In genomic region chr17:15053183-15053828, GRCm38 (mm10) we compare ENCODE assay signal across 14 mouse cellular contexts. TPM values are rescaled to one million over a fixed set of nuclear protein-coding genes. Genes with fewer than 3 reads are reported as not detected.
DNase-seq lines count a peak whose midpoint lies in the region; ATAC-seq and TF ChIP-seq lines count a peak whose summit lies in the region.
"Not testable (repeated sequence)": the region's sequence is repeated elsewhere in the genome, so short reads cannot be mapped to it uniquely, and the experiment has no call there.
"Had no signal": no experiment of that assay in that cellular context is flagged by ENCODE, and none has a peak within 500 bp of the region (broad histone marks: within the 10 kb centered on the region; RNA-seq: fewer than 3 reads in every experiment).

No protein-coding gene starts in this region.

- H3K27me3 ChIP-seq in liver, embryonic 12.5 days (replicated peaks); liver, postnatal 0 days (ENCODE audit: insufficient read depth, low read length): not testable (repeated sequence)

- not testable (repeated sequence) for TF ChIP-seq EP300 in liver, postnatal 0 days (IDR thresholded peaks at IDR 0.05; ENCODE audit: low read depth)

- not testable (repeated sequence) for DNase-seq in liver, postnatal 0 days
- DNase-seq in testis, postnatal 10 days (ENCODE audit: low spot score): peak; percentile 23

- not testable (repeated sequence) for H3K9ac ChIP-seq in liver, embryonic 12.5 days; liver, postnatal 0 days (replicated peaks)

- H3K4me1 ChIP-seq in liver, embryonic 12.5 days; liver, postnatal 0 days (ENCODE audit: insufficient read depth): not testable (repeated sequence)

- not testable (repeated sequence) for TF ChIP-seq CTCF in liver, postnatal 0 days (IDR thresholded peaks at IDR 0.05; ENCODE audit: low read depth)

- not testable (repeated sequence) for H3K4me3 ChIP-seq in liver, embryonic 12.5 days; liver, postnatal 0 days (ENCODE audit: low read depth, low read length); macrophage (ENCODE audit: inconsistent target)

- WGBS in liver, embryonic 12.5 days (ENCODE audit: insufficient replicate concordance): 95% methylated on average over 6 of the region's 8 CpGs
- WGBS in liver, postnatal 0 days (ENCODE audit: insufficient replicate concordance): 87% methylated on average over 5 of the region's 8 CpGs
- 60% methylated on average over 1 of the region's 8 CpGs for WGBS in macrophage (ENCODE audit: missing documents)

- not testable (repeated sequence) for H3K79me2 ChIP-seq in macrophage (ENCODE audit: inconsistent target)

- H3K27ac ChIP-seq in liver, embryonic 12.5 days; liver, postnatal 0 days (ENCODE audit: low read depth): not testable (repeated sequence)
- H3K27ac ChIP-seq in macrophage: peak overlapping the region; percentile 37; the same call in 1 of the 2 replicates

- H3K9me3 ChIP-seq in liver, embryonic 12.5 days (replicated peaks); liver, postnatal 0 days (ENCODE audit: low read length): not testable (repeated sequence)

- H3K4me2 ChIP-seq in liver, embryonic 12.5 days; liver, postnatal 0 days (ENCODE audit: low read depth, low read length): not testable (repeated sequence)

- peak; percentile 45; the same call in 1 of the 2 replicates for ATAC-seq in common myeloid progenitor, adult 5-6 weeks (replicated peaks; ENCODE audit: low read depth, poor library complexity, severe bottlenecking)
- peak; percentile 76 for ATAC-seq in granulocyte monocyte progenitor cell, adult 5-6 weeks (replicated peaks; ENCODE audit: poor library complexity, severe bottlenecking)
- 0 out of 2 replicates have a peak, but pooled peaks have one; percentile 24 for ATAC-seq in liver, embryonic 12.5 days
- peak; percentile 72 for ATAC-seq in liver, postnatal 0 days
- ATAC-seq in monocyte, adult 5-6 weeks (replicated peaks; ENCODE audit: insufficient number of reproducible peaks, low FRiP score, low TSS enrichment, poor library complexity, severe bottlenecking): peak; percentile 45; the same call in 1 of the 2 replicates

- H3K36me3 ChIP-seq in liver, embryonic 12.5 days: peaks cover 31% of the 10 kb centered on the region
- H3K36me3 ChIP-seq in liver, postnatal 0 days (replicated peaks; ENCODE audit: insufficient read depth, low read length): peaks cover 11% of the 10 kb centered on the region
- H3K36me3 ChIP-seq in macrophage (ENCODE audit: inconsistent target): peaks cover 20% of the 10 kb centered on the region

RNA-seq across cellular contexts. Expression of gene Gm3448, which starts 12.0 kb away (rescaled TPM):
- total RNA-seq in common myeloid progenitor, adult 5-6 weeks (2017): 6.8 and 11.6 TPM in 2 replicates
- 3.2 and 4.3 TPM in 2 replicates for total RNA-seq in granulocyte monocyte progenitor cell, adult 5-6 weeks (2014; fragmentation: Nextera tagmentation)
- 3.9 and 9.9 TPM in 2 replicates for total RNA-seq in granulocyte monocyte progenitor cell, adult 5-6 weeks (2017)
- polyA plus RNA-seq in liver, embryonic 12.5 days (2016; fragmentation: Nextera tagmentation; extraction: Ambion mirVana): 4.1 and 5.0 TPM in 2 replicates
- 3.3 and 5.4 TPM in 2 replicates for polyA plus RNA-seq in liver, postnatal 0 days (2015; fragmentation: Nextera tagmentation; extraction: Ambion mirVana)
- total RNA-seq in macrophage (2018; cell fraction: chromatin; rRNA removed): 10 to 100 TPM in 17 of 26 experiments, 1 to 10 TPM in 9; 4.2 to 35.8 (median 12.6) TPM
- 1 to 10 TPM in 8 of 26 experiments, under 1 TPM in 18; 0.06 to 2.6 (median 0.74) TPM for total RNA-seq in macrophage (2018; cell fraction: cytosol; rRNA removed)
- 10 to 100 TPM in 16 of 26 experiments, 1 to 10 TPM in 10; 6.0 to 48.9 (median 13.2) TPM for total RNA-seq in macrophage (2018; cell fraction: nucleus; rRNA removed)
- polyA plus RNA-seq in macrophage (2018): 0.29 to 0.63 TPM (median 0.51 TPM) in 3 replicates
- total RNA-seq in monocyte, adult 5-6 weeks (2017): 11.6 to 15.3 TPM (median 14.7 TPM) in 3 replicates

RNA-seq across cellular contexts. Expression of gene Tcte3, which starts 12.0 kb away (rescaled TPM):
- total RNA-seq in common myeloid progenitor, adult 5-6 weeks (2017): 1.4 and 7.8 TPM in 2 replicates
- total RNA-seq in granulocyte monocyte progenitor cell, adult 5-6 weeks (2014; fragmentation: Nextera tagmentation): not detected in 2 replicates
- not detected in 2 replicates for total RNA-seq in granulocyte monocyte progenitor cell, adult 5-6 weeks (2017)
- 3.1 and 3.5 TPM in 2 replicates for polyA plus RNA-seq in liver, embryonic 12.5 days (2016; fragmentation: Nextera tagmentation; extraction: Ambion mirVana)
- 3.7 and 5.2 TPM in 2 replicates for polyA plus RNA-seq in liver, postnatal 0 days (2015; fragmentation: Nextera tagmentation; extraction: Ambion mirVana)
- 1 to 10 TPM in 1 of 26 experiments, not detected in 25; 1.4 TPM for total RNA-seq in macrophage (2018; cell fraction: chromatin; rRNA removed)
- 1 to 10 TPM in 2 of 26 experiments, under 1 TPM in 12, not detected in 12; 0.19 to 1.2 (median 0.50) TPM for total RNA-seq in macrophage (2018; cell fraction: cytosol; rRNA removed)
- total RNA-seq in macrophage (2018; cell fraction: nucleus; rRNA removed): 1 to 10 TPM in 3 of 26 experiments, not detected in 23; 1.0 to 1.7 (median 1.6) TPM
- polyA plus RNA-seq in macrophage (2018): not detected in 3 replicates
- 0.75 to 1.7 TPM in 2 of 3 replicates, not detected in the other for total RNA-seq in monocyte, adult 5-6 weeks (2017)
- total RNA-seq: forebrain, postnatal 0 days; gastrocnemius, postnatal 36 days; hematopoietic stem cell, adult 5-6 weeks; hindbrain, postnatal 0 days had no signal
- polyA plus RNA-seq: embryonic facial prominence, embryonic 13.5 days; forebrain, postnatal 0 days; heart, adult 2 months; hindbrain, embryonic 13.5 days had no signal

RNA-seq across cellular contexts. Expression of gene Ermard, which starts 12.3 kb away (rescaled TPM):
- total RNA-seq in common myeloid progenitor, adult 5-6 weeks (2017): 24.0 and 48.0 TPM in 2 replicates
- total RNA-seq in granulocyte monocyte progenitor cell, adult 5-6 weeks (2014; fragmentation: Nextera tagmentation): 53.5 and 87.9 TPM in 2 replicates
- 27.9 and 32.3 TPM in 2 replicates for total RNA-seq in granulocyte monocyte progenitor cell, adult 5-6 weeks (2017)
- 48.1 and 48.2 TPM in 2 replicates for polyA plus RNA-seq in liver, embryonic 12.5 days (2016; fragmentation: Nextera tagmentation; extraction: Ambion mirVana)
- 24.2 and 27.2 TPM in 2 replicates for polyA plus RNA-seq in liver, postnatal 0 days (2015; fragmentation: Nextera tagmentation; extraction: Ambion mirVana)
- 100 to 1,000 TPM; 180 to 889 (median 618) TPM for total RNA-seq in macrophage (2018; cell fraction: chromatin; rRNA removed)
- total RNA-seq in macrophage (2018; cell fraction: cytosol; rRNA removed): 10 to 100 TPM; 21.0 to 73.1 (median 36.9) TPM
- total RNA-seq in macrophage (2018; cell fraction: nucleus; rRNA removed): 100 to 1,000 TPM; 153 to 597 (median 296) TPM
- polyA plus RNA-seq in macrophage (2018): 29.8 to 80.0 TPM (median 31.1 TPM) in 3 replicates
- 95.1 to 106 TPM (median 98.2 TPM) in 3 replicates for total RNA-seq in monocyte, adult 5-6 weeks (2017)

RNA-seq across cellular contexts. Expression of gene Gm3435, which starts 43.3 kb away (rescaled TPM):
- 0.39 and 2.5 TPM in 2 replicates for total RNA-seq in common myeloid progenitor, adult 5-6 weeks (2017)
- total RNA-seq in granulocyte monocyte progenitor cell, adult 5-6 weeks (2014; fragmentation: Nextera tagmentation): 1.9 and 3.1 TPM in 2 replicates
- total RNA-seq in granulocyte monocyte progenitor cell, adult 5-6 weeks (2017): 2.4 and 4.0 TPM in 2 replicates
- polyA plus RNA-seq in liver, embryonic 12.5 days (2016; fragmentation: Nextera tagmentation; extraction: Ambion mirVana): 4.2 and 4.9 TPM in 2 replicates
- 2.7 and 3.7 TPM in 2 replicates for polyA plus RNA-seq in liver, postnatal 0 days (2015; fragmentation: Nextera tagmentation; extraction: Ambion mirVana)
- 10 to 100 TPM; 14.7 to 90.2 (median 52.6) TPM for total RNA-seq in macrophage (2018; cell fraction: chromatin; rRNA removed)
- total RNA-seq in macrophage (2018; cell fraction: cytosol; rRNA removed): 1 to 10 TPM; 2.9 to 7.4 (median 4.8) TPM
- total RNA-seq in macrophage (2018; cell fraction: nucleus; rRNA removed): 10 to 100 TPM; 10.7 to 59.1 (median 27.7) TPM
- 2.4 to 5.5 TPM (median 2.7 TPM) in 3 replicates for polyA plus RNA-seq in macrophage (2018)
- total RNA-seq in monocyte, adult 5-6 weeks (2017): 3.3 to 5.3 TPM (median 3.9 TPM) in 3 replicates

Comparison
In these comparisons a context has a peak if more than half of its experiments do, and no peak if none do; other contexts are left out.
1. ATAC-seq: peak in every context shown above with its lines; median percentile 76 in granulocyte monocyte progenitor cell, adult 5-6 weeks; 72 in liver, postnatal 0 days; 45 in common myeloid progenitor, adult 5-6 weeks; 45 in monocyte, adult 5-6 weeks; 24 in liver, embryonic 12.5 days.